Mouse (Mus musculus): ENCODE measurements at regions not wholly inside any gene's neighbourhood (a gene's known extent, or its start where the extent isn't known, plus 50 kb on each side); places are given as distances from the start of the nearest gene placed in this dataset.

DNA sequence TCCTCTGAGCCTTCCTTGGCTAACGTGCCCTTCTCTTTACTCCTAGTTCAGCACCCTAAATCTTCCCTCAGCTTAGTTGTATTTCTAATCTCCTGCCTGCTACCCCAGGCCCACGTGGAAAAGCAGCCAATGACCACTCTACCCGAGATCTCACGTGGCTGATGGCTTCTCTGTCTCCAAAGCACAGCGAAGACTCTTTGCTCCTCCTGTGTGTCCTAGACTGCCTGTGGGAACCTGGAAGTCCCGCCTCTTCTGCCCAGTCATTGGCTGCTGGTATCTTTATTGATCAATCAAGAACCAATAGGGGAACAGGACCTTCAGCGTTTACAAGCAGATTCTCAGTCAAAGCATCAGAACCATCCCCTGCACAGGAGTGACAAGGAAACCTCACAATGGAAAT lies 54.8 kb downstream of the Gm19935 start:
- no peak for DNase-seq (ENCODE audit: low spot score in 2 of 2)

DNA sequence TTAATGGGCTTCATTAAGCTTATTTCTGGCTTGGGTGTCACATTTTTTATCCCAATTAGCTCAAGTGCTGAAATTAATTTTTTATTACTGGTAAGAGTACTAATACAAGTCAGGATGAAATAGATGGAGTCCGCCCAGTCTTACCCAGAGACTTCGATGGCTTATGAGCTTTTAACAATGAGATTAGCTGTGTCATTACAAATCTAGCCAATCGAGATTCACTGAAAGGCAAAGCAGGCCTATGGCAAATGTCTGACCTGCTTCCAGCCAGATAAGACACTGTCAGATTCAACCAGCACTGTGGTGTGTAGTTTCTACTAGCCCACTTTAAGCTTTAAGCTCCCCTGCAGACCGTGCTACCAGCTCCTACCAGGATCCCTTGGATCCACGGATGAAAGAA lies 55.2 kb downstream of the Gm19935 start:
- DNase-seq (ENCODE audit: low spot score in 2 of 2) = no peak

DNA sequence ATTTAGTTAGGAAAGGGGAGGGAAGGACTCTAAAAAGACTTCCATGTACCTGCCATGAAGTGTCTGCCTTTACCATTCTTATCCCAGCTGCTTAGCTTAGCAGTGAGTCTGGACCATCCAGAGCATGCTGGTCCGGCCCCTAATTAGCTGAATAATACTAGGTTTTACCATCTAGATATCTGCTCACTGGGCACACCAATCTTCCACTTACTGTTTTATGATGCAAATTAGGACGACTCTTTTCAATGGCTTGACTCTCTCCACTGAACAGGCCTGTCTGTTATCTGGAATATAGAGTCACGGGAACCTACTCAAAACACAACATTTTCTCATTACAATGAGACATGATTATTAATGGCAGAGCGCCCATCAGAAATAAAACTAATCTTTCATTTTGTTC lies 55.7 kb downstream of the Gm19935 start:
- no peak for DNase-seq (ENCODE audit: low spot score in 2 of 2)

DNA sequence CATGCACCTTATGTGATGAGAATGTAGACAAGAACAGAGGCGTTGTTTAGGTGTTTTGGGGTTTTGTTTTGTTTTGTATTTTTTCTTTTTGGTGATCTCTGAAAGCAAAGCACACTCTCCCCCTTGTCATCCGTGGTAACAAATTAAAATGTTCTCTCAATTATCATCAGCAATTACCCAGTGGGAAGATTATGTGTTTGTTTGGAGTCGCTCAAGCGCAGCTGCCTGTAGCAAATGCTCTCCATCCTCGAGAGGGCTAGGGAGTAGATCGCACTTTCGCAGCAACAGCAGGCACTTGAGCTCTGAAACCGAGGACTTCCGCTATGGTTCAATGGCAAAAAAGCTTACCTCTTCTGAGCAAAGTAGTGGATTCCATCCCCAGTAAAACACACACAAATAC lies 57.7 kb downstream of the Gm19935 start:
- DNase-seq (ENCODE audit: low spot score in 2 of 2) = no peak

DNA sequence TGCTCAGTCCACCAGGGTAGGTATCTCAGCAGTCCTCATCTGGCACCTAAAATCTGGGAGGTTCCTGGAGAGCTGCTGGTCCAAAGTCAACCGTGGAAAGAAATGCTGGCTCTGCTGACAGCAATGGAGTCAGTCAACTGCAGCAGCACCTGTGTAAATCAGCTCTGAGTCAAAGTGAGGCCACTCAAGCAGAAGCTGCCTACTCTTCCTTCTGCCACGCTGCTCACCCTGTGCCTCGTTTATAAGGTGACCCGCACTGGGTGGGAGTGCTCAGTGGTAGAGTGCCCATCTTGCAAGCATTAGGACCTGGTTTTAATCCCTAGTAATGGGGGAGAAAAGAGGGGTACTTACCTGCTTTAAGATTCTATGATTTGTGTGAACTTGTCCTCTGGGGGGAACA lies 62.2 kb downstream of the Gm19935 start:
- no peak for DNase-seq (ENCODE audit: low spot score in 2 of 2)

DNA sequence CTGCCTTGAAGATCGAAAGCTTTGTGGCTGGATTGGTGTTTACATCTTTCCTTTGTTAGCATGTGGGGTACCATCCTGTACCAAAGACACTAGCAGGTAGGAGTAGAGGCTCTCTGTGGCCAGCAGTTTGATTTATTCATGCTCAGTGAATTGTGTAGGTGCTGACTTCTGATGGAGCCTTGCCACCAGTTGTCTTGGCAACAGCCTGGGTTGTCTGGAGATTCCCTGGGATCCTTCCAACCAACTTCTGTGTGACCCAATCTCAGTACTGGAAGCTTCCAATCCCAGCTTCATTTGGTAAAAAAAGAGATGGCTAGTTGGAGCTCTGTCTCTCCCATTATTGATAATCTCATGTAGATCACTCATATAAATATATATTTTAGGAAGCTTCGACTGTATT lies 73.6 kb downstream of the Gm19935 start:
- DNase-seq (ENCODE audit: low spot score in 2 of 2) = no peak

DNA sequence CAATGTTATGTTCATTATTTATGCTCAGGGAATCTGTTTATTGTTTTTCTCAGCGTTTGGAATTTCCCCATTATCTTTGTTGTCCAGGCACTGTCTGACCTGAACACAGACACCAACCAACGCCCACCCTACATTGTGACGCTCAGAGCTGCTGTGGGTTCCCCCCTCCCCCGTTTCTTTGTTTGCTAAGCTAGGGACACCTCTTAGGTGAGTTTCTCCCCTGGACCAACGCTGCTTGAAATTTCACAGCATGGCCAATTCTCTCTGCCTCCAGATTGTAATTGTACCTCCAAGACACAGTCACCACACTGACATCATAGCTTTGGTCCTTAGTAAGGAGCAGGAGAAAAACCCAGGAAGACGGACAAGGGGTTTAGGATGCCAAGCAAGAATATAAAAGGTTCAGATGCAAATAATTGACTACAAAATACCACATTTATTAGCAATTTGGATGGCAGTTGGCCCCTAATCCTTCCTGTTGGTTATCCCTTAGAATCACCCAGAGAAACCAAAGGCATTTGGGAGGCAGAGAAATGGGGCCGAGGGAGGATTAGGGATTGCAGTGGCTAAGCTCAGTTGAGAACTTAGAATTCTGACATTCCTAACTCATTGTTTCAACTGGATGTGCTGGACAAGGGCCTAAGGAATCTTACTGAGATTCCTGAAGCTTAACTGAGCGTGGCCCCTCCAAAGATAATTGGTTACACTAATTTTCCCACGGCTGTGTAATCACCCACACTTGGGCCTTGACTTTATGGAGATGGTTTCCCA lies 76.0 kb downstream of the Gm19935 start:
- no peak for DNase-seq (ENCODE audit: low spot score in 2 of 2)

DNA sequence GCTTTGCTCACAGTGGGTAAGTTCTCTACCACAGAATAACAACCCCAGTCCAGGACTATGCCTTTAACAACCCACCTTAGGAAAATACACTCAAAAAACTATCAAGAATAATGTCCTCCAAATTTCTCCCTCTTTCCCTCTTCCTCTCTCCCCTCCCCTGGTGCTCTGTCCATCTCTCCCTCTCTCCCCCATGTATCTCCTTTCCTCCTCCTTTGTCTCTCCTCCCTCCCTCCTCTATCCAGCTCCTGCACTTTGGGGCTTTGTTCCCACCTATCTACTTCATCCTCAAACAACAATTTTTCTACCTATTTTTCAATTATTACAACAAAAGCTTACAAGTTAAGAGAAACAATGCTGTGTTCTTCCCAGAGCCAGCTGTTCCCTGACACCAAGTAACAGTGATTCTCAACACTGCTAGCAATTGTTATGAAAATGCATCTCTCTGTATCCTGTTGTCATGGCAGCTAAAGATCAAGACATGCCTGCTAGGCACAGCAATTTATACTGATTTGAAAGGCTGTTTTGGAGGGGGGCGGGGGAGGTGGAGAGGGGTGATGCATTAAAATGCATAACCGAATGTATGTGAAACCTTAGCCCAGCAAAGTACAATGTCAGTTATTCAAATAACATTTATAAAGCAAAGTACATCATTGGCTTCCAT lies 76.8 kb downstream of the Gm19935 start:
- DNase-seq (ENCODE audit: low spot score in 2 of 2) = no peak

DNA sequence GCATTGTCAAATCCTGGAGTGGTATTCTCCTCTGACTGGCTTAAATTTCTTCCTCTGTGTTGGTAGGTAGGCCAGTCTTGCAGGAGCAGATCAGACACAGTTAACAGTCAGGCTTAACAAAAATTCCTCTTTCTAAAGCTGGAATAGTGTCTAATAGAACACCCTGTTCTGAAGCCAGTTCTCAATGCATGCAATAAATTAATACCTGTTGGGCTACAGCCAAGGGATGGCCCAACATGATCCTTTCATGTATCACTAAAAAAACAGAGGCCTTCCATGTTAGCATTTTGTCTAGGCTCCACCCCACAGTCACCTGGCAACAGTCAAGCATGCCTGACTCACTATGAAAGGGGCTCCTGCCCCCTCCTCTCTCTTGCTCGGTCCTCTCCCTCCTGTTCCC lies 89.2 kb downstream of the Gm19935 start:
- no peak for DNase-seq (ENCODE audit: low spot score in 2 of 2)

DNA sequence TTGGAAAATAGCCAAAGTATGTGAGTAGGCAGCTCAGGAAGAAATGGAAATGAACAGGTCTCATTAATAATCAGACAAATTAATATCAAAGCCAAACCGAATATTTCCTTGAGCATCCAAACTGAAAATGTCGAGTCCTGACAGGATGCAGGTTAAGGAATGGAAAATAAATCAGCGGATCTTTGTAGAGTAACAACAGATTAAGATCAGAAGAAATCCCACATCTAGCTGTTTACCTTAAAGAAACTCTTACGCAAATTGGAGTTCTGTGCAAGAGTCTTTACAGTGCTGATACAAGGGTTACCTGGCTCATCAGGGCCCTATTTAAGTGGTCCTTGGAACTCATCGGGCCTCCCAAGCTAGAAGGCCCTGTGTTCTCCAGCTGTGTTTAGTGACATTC lies 92.0 kb downstream of the Gm19935 start:
- no peak for DNase-seq (ENCODE audit: low spot score in 2 of 2)

DNA sequence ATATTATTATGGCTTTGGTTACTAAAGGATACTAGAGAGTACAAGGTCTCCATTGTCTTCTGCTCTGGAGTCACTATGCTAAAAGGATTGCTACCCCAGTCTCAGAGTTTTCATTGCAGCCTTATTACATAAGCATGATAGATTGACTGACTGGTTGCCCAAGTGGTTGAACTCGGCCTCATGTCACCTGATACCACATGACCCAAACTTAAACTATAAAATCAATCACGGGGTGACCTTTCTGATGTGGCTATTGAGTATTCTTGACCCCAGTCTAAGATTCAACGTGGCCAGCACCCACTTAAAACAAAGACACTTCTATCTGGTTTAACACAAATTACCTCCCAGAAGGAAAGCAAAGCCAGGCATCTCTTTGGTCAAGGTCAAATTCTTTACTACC lies 100.8 kb downstream of the Gm19935 start:
- DNase-seq (ENCODE audit: low spot score in 2 of 2) = no peak

DNA sequence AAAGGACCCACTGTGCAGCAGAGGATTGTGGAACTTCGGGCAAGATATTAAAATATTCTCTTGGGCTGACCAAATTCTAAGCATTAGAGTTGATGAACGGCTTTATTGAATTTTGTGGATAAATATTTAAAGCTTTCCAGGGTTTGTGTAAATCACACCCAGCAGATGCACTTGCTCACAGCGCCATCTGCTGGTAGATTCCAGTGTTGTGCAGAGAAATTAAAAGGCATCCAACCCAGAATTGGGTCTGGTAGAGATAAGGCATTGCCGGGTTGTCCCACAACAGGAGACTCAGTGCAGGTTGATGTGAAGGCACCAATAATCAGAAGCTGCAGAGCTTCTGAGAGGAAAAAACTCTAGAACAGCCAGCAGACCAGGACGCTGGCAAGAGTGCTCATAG lies 108.7 kb downstream of the Gm19935 start:
- peak; percentile 25 to 58 for DNase-seq (ENCODE audit: low spot score in 2 of 2)

DNA sequence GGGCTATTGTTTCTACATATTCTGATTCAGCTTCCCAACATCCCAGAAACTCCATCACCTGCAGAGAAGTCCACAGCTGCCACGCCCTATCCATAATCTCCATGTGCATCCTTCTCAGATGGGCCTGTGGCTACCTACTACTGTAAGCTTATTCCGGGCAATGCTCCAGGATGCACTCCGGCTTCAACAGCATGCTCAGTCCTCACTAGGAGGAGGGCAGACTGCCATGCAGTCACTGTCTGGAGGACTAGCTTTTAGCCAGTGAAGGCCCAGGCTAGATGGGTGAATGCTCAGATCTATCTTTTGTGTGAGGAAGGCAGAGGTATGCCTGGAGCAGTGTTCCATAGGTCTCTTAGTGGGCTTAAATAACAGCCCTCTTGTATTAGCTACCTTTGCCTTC lies 124.7 kb downstream of the Gm19935 start:
- no peak for DNase-seq (ENCODE audit: low spot score in 2 of 2)

DNA sequence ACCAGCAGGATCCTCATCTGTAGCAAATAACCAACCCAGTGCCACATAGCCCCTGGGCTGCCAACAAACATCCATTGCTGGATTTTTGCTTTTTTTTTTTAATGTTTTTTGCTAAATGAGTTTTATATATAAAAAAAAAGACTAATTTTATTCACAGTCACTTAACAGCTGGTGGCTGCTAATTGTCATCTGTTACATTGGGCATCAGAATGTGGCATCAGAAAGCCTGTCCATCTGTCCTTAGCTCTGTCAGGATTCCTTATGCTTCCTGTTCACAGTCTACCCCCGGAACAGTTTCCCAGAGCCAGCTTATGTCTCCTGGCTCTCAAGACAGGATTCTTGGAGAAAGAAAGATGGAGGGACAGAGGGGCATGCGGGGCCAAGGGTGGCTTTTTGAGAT lies 132.1 kb downstream of the Gm19935 start:
- no peak for DNase-seq (ENCODE audit: low spot score in 2 of 2)

DNA sequence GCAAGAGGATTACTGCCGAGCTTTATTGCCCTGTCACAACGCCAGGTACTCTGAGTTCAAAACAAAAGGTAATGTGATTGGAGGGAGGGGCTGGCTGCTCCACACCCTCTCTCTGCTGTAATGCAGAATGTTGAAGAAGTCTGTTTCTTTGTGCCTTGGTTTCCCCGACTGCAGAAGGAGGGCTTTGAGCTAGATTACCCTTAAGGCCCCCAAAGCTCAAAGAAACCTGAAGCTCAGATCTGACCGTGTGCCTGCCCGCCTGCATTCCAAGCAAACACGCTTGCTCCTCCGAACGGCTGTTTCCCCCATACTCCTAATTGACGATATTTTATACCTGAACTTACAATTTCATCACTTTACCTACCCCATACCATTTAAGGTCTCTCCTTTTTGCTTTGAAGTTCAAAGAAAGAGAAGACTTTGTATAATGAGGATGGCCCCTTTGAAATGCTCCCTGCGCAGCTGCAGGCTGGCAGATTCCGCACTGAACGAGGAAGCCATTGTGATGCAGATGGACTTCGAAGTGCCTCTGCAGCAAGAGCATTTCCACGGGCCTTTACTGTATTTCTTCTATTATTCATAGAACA lies 146.6 kb downstream of the Gm19935 start:
- no peak for DNase-seq (ENCODE audit: low spot score in 2 of 2)

DNA sequence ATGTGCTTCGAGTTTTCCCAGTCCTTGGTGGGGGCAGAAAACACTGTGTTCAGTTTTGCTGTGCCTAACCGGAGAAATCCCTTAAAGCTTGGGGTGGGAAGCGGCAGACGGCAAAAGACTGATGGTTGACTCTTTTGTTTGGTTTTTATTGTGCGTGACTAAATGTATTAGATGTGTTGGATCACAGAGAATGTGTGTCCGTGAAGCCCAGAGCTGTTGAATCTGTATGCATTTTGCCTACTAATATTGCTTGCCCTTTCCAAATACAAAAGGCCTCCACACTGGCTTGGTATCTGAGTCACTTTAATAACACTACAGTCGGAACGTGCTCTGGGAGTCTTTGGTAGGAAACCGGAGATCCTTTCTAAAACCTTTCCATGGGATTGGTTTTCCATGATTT lies 147.8 kb downstream of the Gm19935 start:
- DNase-seq (ENCODE audit: low spot score in 2 of 2) = no peak

DNA sequence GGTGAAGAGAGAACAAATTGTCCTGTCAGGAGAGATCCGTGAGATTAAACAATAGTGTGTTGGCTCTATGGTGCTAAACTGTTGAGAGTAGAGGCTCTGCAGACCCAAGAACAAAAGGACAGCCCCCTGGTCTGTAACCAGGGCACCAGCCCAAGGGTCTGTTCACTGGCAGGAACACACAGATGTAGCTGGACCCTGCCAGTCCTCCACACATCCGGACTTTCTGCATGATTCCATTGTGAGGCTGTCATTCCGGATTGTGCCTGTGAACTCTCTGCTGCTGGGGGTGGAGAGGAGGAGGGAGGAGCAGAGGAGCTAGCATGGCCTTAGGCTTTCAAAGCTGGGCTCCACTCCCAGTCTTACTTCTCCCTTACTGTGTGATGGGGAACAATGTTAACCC lies 158.1 kb downstream of the Gm19935 start:
- no peak for DNase-seq (ENCODE audit: low spot score in 2 of 2)

DNA sequence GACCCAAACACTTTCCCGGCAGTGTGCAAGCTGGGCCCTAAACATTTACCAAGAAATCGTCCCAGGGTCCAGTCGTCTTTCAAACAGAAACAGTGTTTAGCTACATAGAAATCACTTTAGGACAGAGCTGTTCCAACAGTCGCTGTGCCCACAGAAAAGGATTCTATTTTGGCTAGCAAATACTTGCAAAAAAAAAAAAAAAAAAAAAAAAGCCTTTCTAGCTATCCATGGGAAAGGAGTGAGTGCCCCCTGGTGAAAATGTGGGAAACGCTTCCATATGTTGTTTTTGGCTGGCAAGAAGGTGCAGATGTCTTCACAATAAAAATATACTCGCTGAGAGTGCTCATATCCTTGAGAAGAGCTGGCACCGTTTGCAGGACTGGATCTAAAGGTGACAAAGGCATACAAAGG lies 159.5 kb downstream of the Gm19935 start:
- DNase-seq (ENCODE audit: low spot score in 2 of 2) = peak; percentile 34 to 55

DNA sequence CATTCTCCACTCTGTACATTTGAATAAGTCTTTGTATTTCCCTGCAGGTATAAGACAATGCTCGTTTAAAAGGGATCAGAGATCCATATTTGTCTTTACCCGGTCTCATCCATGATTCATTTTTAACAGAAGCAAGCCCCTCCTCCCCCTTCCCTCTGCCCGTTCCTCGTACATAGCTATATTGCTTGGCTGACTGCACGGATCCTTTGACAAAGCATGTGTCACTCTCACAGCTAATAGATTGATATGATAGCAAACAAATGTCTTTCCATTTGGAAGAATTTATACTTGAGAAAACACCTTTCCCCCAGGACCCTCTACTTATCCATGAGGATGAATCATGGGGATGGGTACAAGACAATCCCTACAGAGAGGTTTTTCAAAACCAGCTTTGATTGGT lies 160.1 kb downstream of the Gm19935 start:
- no peak for DNase-seq (ENCODE audit: low spot score in 2 of 2)

DNA sequence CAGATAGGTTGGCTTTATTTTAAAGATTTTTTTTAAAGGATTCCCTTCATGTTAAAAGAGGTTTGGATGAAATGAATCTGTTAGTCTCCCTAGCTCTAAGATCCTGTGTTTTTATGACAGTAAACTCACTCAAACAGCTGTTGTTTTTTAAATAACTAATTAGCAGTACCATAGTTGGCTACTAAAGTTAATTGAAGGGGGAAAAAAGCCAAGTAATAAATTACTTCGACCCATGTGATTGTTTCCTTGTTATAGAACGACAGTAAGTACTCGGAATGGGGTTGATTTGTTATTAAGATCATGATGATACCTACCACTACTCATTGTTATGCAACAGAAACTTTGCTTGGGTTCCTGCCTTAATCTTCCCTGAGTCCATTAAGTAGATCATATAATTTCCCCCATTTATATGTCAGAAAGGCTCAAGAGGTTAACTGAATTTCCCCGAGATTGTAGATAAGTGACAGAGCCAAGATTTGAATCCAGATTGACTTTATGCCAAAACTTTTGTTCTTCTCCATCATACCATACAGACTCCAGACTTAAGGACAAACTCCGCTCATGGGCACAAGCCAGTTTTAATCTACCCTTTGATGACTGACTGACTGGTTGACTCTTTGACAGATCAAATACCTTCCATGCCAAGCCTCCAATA lies 160.6 kb downstream of the Gm19935 start:
- DNase-seq (ENCODE audit: low spot score in 2 of 2) = no peak

DNA sequence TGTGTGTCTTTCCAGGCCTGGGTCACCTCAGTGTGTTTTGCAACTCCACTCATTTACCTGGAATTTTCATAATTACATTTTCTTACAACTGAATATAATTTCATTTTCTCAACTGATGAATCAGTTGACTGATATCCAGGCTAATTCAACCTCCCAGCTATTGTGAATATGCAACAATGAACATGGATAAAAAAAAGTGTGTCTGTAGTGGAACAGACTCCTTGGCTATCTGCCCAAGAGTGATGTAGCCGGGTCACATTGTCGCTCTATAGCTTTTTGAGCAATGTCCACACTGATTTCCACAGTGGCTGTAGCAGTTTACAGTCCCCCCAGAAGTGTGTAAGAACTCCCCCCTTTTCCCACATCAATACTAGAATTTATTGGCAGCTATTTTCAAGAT lies 162.4 kb downstream of the Gm19935 start:
- DNase-seq (ENCODE audit: low spot score in 2 of 2) = no peak

DNA sequence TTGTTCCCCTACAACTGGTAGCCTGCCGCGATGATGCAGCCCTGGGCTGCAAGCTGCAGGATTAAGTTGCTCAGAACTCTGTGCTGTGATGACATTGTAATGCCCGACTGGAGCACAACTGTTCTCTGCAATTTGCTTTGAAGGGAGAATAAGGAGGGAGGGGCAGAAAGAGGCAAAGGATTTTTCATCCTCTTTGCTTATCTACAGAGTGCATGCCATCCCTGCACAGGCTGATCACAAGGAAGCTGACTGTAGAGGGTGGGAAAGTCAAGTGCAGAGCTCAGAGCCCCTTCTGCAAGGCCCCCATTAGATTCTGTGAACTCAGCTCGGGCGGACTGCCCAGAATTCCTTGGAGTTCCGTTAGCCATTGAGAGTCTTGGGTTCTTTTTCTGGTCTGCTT lies 174.8 kb downstream of the Gm19935 start:
- DNase-seq (ENCODE audit: low spot score in 2 of 2) = no peak

DNA sequence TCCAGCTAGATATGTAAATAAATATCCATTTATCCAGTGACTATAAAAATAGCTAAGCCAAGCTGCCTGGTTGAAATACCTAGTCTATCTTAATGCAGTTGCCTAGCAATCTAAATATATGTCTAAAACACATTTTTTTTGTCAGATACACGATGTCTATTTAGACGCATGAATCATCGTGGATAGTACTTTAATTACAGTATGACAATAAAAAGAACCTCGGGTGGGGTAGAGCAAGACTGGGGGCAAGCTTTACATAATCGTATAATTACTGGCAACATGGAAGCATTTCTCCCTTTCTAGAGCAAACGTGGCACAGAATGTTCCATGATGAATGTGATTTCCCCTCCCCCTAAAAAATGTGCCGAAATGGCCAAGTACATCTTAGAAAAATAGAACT lies 180.4 kb downstream of the Gm19935 start:
- DNase-seq (ENCODE audit: low spot score in 2 of 2) = no peak

Measured in frontal cortex, postnatal 14 days (tissue).